Mouse (Mus musculus): ENCODE results near the gene Canx. TPM values are rescaled to one million over a fixed set of nuclear protein-coding genes. Genes with fewer than 3 reads are reported as not detected.

Gene Canx
- polyA plus RNA-seq, 1 experiment = 139 TPM

- Histone ChIP-seq H3K36me3 (ENCODE audit: control insufficient read depth, insufficient read depth) (no peaks in the 10 kb centered on the region), H3K4me3 (no peak overlapping the region), H3K27me3 (ENCODE audit: control insufficient read depth, insufficient read depth, insufficient read length) (no peaks in the 10 kb centered on the region), H3K4me2 (ENCODE audit: low read depth) (no peak overlapping the region), H3ac (ENCODE audit: control insufficient read depth, insufficient read length) (no peak overlapping the region), H3K79me2 (ENCODE audit: control insufficient read depth, insufficient read depth) (no peaks in the 10 kb centered on the region)
- no peak for TF ChIP-seq TCF3 (IDR thresholded peaks at IDR 0.05; ENCODE audit: insufficient read length, low read depth)
- TF ChIP-seq REST (IDR thresholded peaks at IDR 0.05; ENCODE audit: insufficient read depth, insufficient read length) = no peak
- no peak for TF ChIP-seq POLR2AphosphoS2 (IDR thresholded peaks at IDR 0.05; ENCODE audit: insufficient read length, low read depth)
- no peak for TF ChIP-seq MAX (IDR thresholded peaks at IDR 0.05; ENCODE audit: low read depth)
- no peak for TF ChIP-seq E2F4 (IDR thresholded peaks at IDR 0.05; ENCODE audit: insufficient read depth)
- TF ChIP-seq POLR2A (IDR thresholded peaks at IDR 0.05; ENCODE audit: insufficient read length, low read depth) = no peak
- no peak for TF ChIP-seq SRF (IDR thresholded peaks at IDR 0.05; ENCODE audit: control insufficient read depth, insufficient read length, low read depth)
- TF ChIP-seq CEBPB (IDR thresholded peaks at IDR 0.05; ENCODE audit: insufficient read depth, poor library complexity, severe bottlenecking) = no peak
- TF ChIP-seq MYOG (IDR thresholded peaks at IDR 0.05; ENCODE audit: control insufficient read depth in 1 of 3, insufficient read depth in 1 of 3, insufficient read length in 2 of 3, low read depth in 2 of 3) = no peak
- TF ChIP-seq TCF12 (IDR thresholded peaks at IDR 0.05; ENCODE audit: insufficient read depth, poor library complexity, severe bottlenecking) = no peak
- TF ChIP-seq USF1 (IDR thresholded peaks at IDR 0.05; ENCODE audit: low read depth) = no peak
- TF ChIP-seq MYOD1 (IDR thresholded peaks at IDR 0.05; ENCODE audit: control insufficient read depth in 1 of 3, insufficient read length in 2 of 3, low read depth in 2 of 3) = no peak
Measured at GRCm38 (mm10) chr11:50346256-50347032, 21.0 kb upstream of the Canx start.

GRCm38 (mm10) chr11:50345486-50345885 is 20.0 kb upstream of the Canx start:
- H3K4me2 ChIP-seq (ENCODE audit: low read depth) = no peak overlapping the region
- no peaks in the 10 kb centered on the region for H3K27me3 ChIP-seq (ENCODE audit: control insufficient read depth, insufficient read depth, insufficient read length)
- no peak overlapping the region for H3ac ChIP-seq (ENCODE audit: control insufficient read depth, insufficient read length)
- no peaks in the 10 kb centered on the region for H3K36me3 ChIP-seq (ENCODE audit: control insufficient read depth, insufficient read depth)
- no peak for TF ChIP-seq E2F4 (IDR thresholded peaks at IDR 0.05; ENCODE audit: insufficient read depth)
- no peaks in the 10 kb centered on the region for H3K79me2 ChIP-seq (ENCODE audit: control insufficient read depth, insufficient read depth)
- H3K4me3 ChIP-seq = no peak overlapping the region

- H3K4me2 ChIP-seq (ENCODE audit: low read depth) = no peak overlapping the region
- TF ChIP-seq CEBPB (IDR thresholded peaks at IDR 0.05; ENCODE audit: insufficient read depth, poor library complexity, severe bottlenecking) = no peak
- TF ChIP-seq REST (IDR thresholded peaks at IDR 0.05; ENCODE audit: insufficient read depth, insufficient read length) = no peak
- no peak for TF ChIP-seq POLR2AphosphoS2 (IDR thresholded peaks at IDR 0.05; ENCODE audit: insufficient read length, low read depth)
- no peak for TF ChIP-seq POLR2A (IDR thresholded peaks at IDR 0.05; ENCODE audit: insufficient read length, low read depth)
- no peak for TF ChIP-seq MAX (IDR thresholded peaks at IDR 0.05; ENCODE audit: low read depth)
- no peak for TF ChIP-seq TCF3 (IDR thresholded peaks at IDR 0.05; ENCODE audit: insufficient read length, low read depth)
- no peak for TF ChIP-seq TCF12 (IDR thresholded peaks at IDR 0.05; ENCODE audit: insufficient read depth, poor library complexity, severe bottlenecking)
- no peak for TF ChIP-seq MYOG (IDR thresholded peaks at IDR 0.05; ENCODE audit: control insufficient read depth in 1 of 3, insufficient read depth in 1 of 3, insufficient read length in 2 of 3, low read depth in 2 of 3)
- TF ChIP-seq SRF (IDR thresholded peaks at IDR 0.05; ENCODE audit: control insufficient read depth, insufficient read length, low read depth) = no peak
- no peak for TF ChIP-seq E2F4 (IDR thresholded peaks at IDR 0.05; ENCODE audit: insufficient read depth)
- TF ChIP-seq MYOD1 (IDR thresholded peaks at IDR 0.05; ENCODE audit: control insufficient read depth in 1 of 3, insufficient read length in 2 of 3, low read depth in 2 of 3) = no peak
- no peak for TF ChIP-seq USF1 (IDR thresholded peaks at IDR 0.05; ENCODE audit: low read depth)
Measured at GRCm38 (mm10) chr11:50336891-50337290, 11.4 kb upstream of the Canx start.

DNA sequence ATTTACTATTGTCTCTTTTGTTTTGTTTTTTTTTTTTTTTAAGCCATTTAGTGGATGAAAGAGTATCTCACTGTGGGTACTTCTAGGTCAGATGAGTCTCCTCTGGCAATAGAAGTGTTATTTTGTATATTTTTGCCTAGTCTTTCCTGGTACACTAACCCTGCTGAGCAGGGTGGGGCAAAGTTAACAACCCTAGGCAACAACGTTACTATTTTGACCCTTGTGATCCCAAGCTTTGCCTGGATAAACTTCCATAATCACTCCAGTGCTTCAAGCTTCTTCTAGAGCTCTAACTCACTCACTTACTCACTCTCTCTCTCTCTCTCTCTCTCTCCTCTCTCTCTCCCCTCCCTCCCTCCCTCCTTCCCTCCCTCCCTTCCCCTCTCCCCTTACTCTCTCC is 10.7 kb upstream of the Canx start:
- TF ChIP-seq TCF12 (IDR thresholded peaks at IDR 0.05; ENCODE audit: insufficient read depth, poor library complexity, severe bottlenecking) (no peak), MYOG (IDR thresholded peaks at IDR 0.05; ENCODE audit: control insufficient read depth in 1 of 3, insufficient read depth in 1 of 3, insufficient read length in 2 of 3, low read depth in 2 of 3) (no peak)

More at GRCm38 (mm10) chr11:50336891-50337290, 11.4 kb upstream of the Canx start:
- Histone ChIP-seq H3K27me3 (ENCODE audit: control insufficient read depth, insufficient read depth, insufficient read length) (no peaks in the 10 kb centered on the region), H3K36me3 (ENCODE audit: control insufficient read depth, insufficient read depth) (no peaks in the 10 kb centered on the region), H3ac (ENCODE audit: control insufficient read depth, insufficient read length) (no peak overlapping the region), H3K4me3 (no peak overlapping the region), H3K79me2 (ENCODE audit: control insufficient read depth, insufficient read depth) (no peaks in the 10 kb centered on the region)

DNA sequence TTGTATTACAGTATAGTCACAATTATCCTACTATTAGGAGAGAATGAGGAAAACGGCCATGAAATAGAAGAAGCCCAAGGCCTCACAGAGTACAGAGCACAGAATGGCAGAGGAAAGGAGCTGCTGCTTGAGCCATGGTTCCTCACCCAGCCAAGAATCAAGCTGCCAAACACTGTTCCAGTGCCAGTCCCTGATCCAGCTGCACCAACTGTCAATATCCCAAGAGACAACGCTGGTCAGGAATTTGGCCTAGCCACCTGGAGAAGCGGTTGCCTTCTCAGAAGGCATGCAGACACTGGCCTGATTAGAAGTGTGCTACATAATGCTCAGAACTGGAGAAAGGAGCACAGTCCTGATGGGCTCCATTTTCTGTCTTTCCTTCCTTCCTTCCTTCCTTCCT is 7.7 kb upstream of the Canx start:
- no peak overlapping the region for H3K4me3 ChIP-seq
- H3K27me3 ChIP-seq (ENCODE audit: control insufficient read depth, insufficient read depth, insufficient read length) = no peaks in the 10 kb centered on the region
- no peaks in the 10 kb centered on the region for H3K79me2 ChIP-seq (ENCODE audit: control insufficient read depth, insufficient read depth)
- no peaks in the 10 kb centered on the region for H3K36me3 ChIP-seq (ENCODE audit: control insufficient read depth, insufficient read depth)
- H3K4me2 ChIP-seq (ENCODE audit: low read depth) = no peak overlapping the region
- TF ChIP-seq USF1 (IDR thresholded peaks at IDR 0.05; ENCODE audit: low read depth) (no peak), CEBPB (IDR thresholded peaks at IDR 0.05; ENCODE audit: insufficient read depth, poor library complexity, severe bottlenecking) (no peak), REST (IDR thresholded peaks at IDR 0.05; ENCODE audit: insufficient read depth, insufficient read length) (no peak), POLR2AphosphoS2 (IDR thresholded peaks at IDR 0.05; ENCODE audit: insufficient read length, low read depth) (no peak), SRF (IDR thresholded peaks at IDR 0.05; ENCODE audit: control insufficient read depth, insufficient read length, low read depth) (no peak), TCF3 (IDR thresholded peaks at IDR 0.05; ENCODE audit: insufficient read length, low read depth) (no peak), MAX (IDR thresholded peaks at IDR 0.05; ENCODE audit: low read depth) (no peak), MYOG (IDR thresholded peaks at IDR 0.05; ENCODE audit: control insufficient read depth in 1 of 3, insufficient read depth in 1 of 3, insufficient read length in 2 of 3, low read depth in 2 of 3) (no peak), POLR2A (IDR thresholded peaks at IDR 0.05; ENCODE audit: insufficient read length, low read depth) (no peak), TCF12 (IDR thresholded peaks at IDR 0.05; ENCODE audit: insufficient read depth, poor library complexity, severe bottlenecking) (no peak), MYOD1 (IDR thresholded peaks at IDR 0.05; ENCODE audit: control insufficient read depth in 1 of 3, insufficient read length in 2 of 3, low read depth in 2 of 3) (no peak)
- no peak overlapping the region for H3ac ChIP-seq (ENCODE audit: control insufficient read depth, insufficient read length)

More for the DNA sequence above, 10.7 kb upstream of the Canx start:
- Histone ChIP-seq H3K4me2 (ENCODE audit: low read depth) (no peak overlapping the region), H3K27me3 (ENCODE audit: control insufficient read depth, insufficient read depth, insufficient read length) (no peaks in the 10 kb centered on the region), H3ac (ENCODE audit: control insufficient read depth, insufficient read length) (no peak overlapping the region), H3K79me2 (ENCODE audit: control insufficient read depth, insufficient read depth) (no peaks in the 10 kb centered on the region), H3K36me3 (ENCODE audit: control insufficient read depth, insufficient read depth) (no peaks in the 10 kb centered on the region), H3K4me3 (no peak overlapping the region)
